Mouse (Mus musculus): ENCODE results near the gene Gpr142.
A peak's percentile ranks its signal among the peaks of the same experiment; 100 is the strongest.

The Gpr142 gene

DNA sequence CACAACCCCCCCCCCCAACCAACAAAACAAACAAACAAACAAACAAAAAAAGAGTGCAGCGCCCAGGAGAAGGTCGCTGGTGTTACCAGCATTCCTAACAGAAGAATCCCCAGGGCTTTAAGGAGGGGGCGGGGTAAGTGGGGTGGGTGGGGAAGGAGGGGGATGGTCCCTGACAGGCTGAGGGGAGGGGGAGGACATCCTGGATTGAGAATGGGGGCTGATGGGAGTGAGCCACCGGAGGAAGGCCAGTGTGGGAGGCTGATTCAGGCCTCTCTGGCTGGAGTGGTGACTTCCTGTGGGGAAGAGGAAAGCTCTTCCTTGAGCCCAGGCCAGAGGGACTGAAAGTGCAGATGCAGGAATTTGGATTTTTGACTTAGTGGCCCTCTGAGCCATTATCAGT is 47.6 kb downstream of the Gpr142 start:
- no peak for DNase-seq

DNA sequence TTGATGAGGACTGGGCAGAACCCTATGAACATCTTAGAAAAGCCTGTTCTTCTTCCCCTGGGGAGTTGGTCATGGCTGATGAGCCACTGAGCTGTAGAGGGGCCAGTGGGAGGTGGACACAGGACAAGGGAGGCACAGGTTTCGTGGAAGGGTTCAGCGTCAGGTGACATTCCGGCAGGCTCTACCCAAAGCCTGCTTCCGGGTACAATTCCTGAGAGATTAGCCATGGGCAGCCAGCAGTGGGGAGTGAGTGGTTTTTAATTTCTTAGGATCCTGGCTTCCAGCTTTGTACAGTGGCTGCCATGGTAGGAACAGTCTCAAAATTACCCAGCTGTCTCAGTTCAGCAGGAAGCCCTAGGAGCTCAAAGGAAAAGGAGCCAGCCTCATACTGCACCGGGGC is 48.3 kb downstream of the Gpr142 start:
- DNase-seq: no peak

DNA sequence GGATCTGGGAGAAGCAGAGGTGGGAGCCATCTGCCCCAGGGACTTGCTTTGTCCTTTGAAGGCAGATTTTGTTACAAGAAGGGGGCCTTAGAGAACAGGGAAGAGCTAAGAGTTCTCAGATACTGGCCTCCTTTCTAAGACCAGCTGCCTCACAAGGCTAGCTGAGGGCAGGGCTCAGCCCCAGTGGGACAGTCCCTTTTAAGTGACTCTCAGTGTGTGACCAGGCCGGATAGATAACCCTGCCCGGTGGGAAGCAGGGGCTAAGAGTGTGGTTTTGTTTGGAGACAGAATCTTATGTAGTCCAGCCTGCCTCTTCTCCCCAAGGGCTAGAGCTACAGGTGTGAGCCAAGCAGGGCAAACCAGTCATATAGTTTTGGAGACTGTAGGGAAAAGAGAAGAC is 50.8 kb downstream of the Gpr142 start:
- no peak for DNase-seq

DNA sequence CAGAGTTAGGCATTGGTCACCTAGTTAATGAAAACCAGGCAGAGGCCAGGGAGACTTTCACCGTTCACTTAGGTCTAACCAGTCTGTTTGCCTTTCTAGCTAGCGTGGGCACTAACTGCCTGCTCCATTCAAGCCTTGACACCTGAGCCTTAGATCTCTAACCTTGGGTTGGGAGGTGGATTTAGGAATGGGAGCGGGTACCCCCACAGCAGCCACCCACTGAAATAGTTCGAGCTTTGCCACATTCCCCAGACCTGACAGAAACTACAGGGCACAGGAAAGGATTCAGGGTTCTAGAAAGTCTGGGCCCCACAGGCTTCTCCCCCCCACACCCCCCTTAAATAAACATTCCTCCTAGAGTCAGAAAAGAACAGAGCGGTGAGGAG is 51.3 kb downstream of the Gpr142 start:
- no peak for DNase-seq

DNA sequence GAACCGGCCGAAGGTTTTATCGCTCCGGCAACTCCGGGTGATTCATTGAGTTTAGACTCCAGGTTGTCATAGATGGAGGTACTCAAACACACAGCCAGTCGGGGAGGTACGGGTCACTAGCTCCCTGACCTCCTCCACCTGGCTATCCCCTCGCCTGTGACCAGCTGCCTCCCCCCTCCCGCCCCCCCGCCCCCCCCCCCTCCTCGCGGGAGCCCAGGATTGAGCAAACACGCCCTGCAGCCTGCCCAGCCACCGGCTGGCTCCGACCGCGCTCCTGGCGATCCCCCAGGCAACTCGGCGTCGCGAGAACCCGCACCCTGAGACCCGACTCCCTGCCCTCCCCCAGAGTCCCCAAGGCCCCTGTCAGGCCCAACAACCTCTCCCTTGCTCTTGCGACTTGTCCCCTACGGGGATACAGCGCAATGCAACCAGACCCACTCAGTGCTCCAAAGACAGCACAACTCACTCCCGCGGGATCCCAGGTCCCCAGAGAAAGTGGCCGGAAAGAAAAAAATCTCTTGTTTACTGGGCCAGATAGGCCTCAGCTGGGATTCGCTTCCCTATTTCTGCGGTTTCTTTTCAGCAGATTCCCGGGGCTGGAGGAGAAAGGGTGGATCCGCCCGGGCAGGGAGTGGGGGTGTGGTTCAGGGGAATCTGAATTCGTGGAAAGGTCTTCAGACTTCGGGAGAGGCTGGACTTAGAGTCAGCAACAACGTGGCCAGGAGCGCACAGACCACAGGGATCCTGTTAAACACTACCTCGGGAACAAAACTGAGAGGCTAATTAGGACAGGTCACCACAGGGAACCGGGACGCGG is 51.9 kb downstream of the Gpr142 start, which contains the start of gene Gprc5c:
Gprc5c (plus strand) TSS at position 701 of the 817 bp plus-strand sequence.
- peak; percentile 84 for DNase-seq

DNA sequence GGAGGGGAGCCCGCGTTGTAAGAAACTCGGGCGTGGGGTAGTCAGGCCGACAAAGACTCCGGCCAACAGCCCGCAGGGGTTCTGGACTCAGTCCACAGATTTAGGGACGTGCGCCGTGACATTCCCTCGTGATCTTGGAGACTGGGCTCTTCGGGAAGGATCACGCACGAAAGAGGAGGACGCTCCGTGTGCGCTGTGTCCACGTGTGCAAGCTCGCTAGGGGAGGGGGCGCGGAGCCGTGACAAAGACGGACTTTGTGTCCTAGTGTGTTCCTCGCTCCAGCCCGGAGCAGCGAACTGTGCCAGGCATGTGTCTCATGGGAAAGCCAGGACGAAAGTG is 52.5 kb downstream of the Gpr142 start:
- peak; percentile 97 for DNase-seq

DNA sequence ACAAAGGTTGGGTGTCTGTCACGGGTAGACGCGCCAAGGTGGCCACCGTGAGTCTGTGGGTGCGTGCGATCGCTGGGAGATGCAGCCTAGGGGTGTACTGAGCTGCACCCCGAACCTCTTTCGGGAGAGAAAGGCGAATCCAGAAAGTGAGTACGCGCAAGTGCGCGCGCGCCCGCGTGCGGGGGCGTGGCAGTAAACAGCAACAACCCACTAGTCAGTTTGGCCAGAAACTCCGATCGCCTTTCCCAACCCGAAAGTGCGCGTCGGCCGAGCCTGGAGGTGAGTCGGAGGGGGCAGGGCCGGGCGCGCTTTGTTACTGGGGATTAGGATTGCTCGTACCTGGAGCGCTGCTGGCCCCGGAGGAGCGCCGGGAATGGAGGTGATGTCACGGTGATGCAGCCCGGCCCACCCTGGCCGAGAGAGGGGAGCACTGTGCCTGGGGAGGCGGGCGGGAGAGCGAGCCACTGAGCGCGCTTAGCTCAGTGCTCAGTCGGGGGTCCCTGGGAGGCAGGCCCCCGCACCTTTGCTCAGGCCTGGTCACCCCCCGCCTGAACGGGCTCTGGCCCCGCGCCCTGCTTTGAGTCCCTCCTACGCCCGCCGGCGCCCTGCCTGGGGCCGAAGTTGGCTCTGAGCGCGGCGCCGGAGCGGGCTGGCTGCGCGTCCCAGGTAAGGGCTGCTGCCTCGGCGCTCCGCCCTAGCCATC is 53.0 kb downstream of the Gpr142 start:
- peak; percentile 95 for DNase-seq

DNA sequence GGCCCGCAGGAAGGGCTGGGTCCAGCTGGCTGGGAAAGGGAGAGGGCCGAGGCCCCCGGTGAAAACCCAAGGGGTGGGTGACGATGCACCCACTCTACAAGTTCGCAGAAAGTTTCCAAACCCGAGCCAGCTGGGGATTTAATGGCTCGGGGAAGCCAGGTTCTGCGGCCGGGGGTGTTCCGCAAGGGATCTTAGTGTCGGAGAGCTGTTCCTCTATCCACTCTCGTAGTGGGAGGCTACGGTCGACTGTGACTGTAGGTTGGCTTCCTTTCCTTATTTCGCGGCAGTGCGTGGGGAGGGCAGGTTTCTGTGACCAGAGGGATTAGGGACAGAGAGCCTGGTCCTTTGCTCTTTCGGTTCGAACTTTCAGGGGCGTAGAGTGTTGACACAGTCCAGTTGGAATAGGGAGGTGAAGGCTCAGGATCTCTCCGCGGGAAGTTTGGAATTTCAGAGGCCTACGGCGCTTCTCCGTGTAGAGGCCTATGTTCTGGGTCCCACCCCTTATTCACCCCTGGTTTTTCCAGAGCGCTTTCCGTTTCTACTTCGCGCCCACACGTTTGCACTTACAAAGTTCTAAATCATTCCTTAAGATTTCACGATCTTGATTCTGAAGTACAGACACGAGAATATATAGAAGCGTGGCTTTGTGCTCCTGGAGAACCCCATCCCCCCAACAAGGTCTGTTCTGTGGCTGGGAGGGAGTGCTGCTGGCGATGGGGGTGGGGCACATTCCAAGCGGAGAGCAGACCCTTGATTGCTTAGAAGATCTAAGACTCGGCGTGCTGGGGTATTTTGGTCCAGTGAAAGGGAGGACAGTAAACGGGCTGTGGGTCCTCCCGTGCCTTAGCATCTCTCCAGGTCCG is 53.8 kb downstream of the Gpr142 start:
- peak; percentile 71 for DNase-seq

DNA sequence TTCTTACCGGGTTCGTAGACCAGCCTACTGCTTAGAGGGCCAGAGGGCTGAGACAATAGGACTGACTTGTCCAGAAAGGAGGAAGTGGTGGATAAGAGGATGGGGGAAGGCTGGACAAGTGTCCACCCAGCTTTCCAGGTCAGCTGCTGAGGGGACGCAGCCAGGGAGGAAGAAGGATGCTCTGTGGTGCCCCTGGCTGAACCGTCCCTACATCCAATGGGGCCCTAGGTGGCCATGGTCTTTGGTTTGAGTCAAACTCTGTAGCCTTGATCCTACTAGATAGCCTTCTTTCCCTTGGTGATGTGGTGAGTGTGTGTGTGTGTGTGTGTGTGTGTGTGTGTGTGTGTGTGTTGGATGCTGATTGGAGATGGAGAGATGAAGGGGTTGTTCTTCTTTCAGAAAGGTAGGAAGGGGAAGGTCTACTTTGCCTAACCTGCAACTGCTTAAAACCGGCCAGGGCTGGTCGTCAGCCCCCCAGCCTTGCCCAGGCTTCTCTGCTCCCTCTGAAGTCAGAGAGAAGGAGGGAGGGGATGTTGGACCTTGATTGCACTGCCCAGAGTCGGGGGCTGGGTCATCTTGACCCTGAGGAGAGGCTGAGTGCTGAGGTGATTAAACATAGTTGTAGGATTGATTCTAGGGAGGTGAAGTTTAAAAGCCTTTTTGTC is 54.6 kb downstream of the Gpr142 start:
- peak; percentile 29 for DNase-seq

DNA sequence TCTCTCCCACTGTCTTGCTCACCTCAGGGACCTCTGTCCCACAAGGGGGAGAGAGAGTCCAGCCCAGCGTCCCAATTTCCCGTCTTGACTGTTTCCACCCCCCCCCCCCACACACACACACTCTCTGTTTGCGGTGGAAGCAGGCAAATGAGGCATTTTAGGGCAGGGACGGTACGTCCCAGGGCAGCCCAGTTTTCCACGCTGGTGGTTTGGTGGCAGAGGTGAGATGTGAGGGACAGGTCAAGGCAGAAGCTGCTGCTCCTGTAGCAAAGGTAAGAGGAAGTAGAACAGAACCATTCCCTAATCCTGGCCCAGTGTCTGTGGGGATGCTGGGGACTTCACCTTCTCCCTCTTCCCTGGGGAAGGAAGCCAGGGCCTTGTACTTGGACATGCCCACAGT is 55.9 kb downstream of the Gpr142 start:
- DNase-seq: peak; percentile 47

DNA sequence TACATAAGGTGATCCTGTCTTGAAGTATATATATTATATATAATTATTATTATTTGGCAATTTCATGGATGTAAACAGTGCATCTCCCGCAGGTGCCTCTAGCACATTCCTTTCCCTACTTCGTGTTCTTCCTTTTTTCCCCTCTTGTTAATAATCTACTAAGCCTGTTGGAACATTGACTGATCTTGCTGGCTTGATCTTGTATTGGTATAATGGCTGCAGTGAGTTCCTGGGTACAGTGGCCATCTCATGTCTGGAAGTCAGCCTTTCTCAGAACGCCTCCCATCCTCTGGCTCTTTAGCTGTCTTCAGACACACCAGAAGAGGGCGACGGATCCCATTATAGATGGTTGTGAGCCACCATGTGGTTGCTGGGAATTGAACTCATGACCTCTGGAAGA is 57.4 kb downstream of the Gpr142 start:
- no peak for DNase-seq
